Mouse (Mus musculus) ES-Bruce4 (cell line): ENCODE data around the gene Clec14a.
"Not testable (repeated sequence)": the region's sequence is repeated elsewhere in the genome, so short reads cannot be mapped to it uniquely, and the experiment has no call there.

Experiments used
- EP300 ChIP-seq: IDR thresholded peaks from 2 replicates; pipeline ENCODE4 v1.6.1; 2011; ENCODE audit warnings: low read depth, low read length; ENCODE audit not compliant: insufficient read depth
- POLR2A ChIP-seq: IDR thresholded peaks from one replicate; pipeline ENCODE4 v1.8.1; 2011; ENCODE audit warnings: low read length; ENCODE audit not compliant: insufficient read depth

DNA sequence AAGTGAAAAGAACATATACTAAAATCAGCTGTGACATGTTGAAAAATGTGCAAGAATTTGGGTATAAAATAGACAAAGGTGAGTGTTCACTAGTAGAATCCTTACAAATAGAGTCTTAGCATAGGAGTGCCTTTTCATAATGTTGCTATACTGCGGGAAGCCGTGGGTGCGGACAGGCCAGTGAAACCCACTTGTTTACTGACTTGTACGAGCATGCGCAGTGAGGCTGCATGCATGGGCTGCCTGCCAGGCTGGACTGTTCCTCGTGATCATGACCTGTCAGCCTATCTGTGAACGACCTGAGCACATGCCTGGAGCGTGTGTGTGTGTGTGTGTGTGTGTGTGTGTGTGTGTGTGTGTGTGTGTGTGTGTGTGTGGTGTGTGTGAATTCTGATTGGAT, 37.3 kb upstream of the Clec14a start:
- TF ChIP-seq POLR2A, EP300: not testable (repeated sequence)
